Mouse (Mus musculus): ENCODE data around the gene Cavin3.

Cavin3 gene

GRCm38 (mm10) chr7:105481505-105482411 is at the start of gene Cavin3:
Cavin3 (minus strand) TSS chr7:105482300.
- peak; percentile 77 to 87 for DNase-seq (ENCODE audit: low spot score in 2 of 2)

GRCm38 (mm10) chr7:105528094-105528493 is 46.0 kb upstream of the Cavin3 start:
- DNase-seq (ENCODE audit: low spot score in 2 of 2), result no peak

GRCm38 (mm10) chr7:105527306-105527937 is 45.3 kb upstream of the Cavin3 start:
- peak in 1 of 2 experiments; percentile 20 for DNase-seq (ENCODE audit: low spot score in 2 of 2)

- DNase-seq (ENCODE audit: low spot score in 2 of 2), result no peak
Observed at GRCm38 (mm10) chr7:105524222-105524621, 42.1 kb upstream of the Cavin3 start.

- no peak for DNase-seq (ENCODE audit: low spot score in 2 of 2)
Observed at GRCm38 (mm10) chr7:105520201-105520600, 38.1 kb upstream of the Cavin3 start.

- no peak for DNase-seq (ENCODE audit: low spot score in 2 of 2)
Observed at GRCm38 (mm10) chr7:105519771-105520170, 37.7 kb upstream of the Cavin3 start.

- DNase-seq (ENCODE audit: low spot score in 2 of 2), result no peak
Observed at GRCm38 (mm10) chr7:105519336-105519735, 37.2 kb upstream of the Cavin3 start.

GRCm38 (mm10) chr7:105516669-105517360 is 34.7 kb upstream of the Cavin3 start:
- no peak for DNase-seq (ENCODE audit: low spot score in 2 of 2)

GRCm38 (mm10) chr7:105515178-105515577 is 33.1 kb upstream of the Cavin3 start:
- peak; percentile 47 to 49 for DNase-seq (ENCODE audit: low spot score in 2 of 2)

- no peak for DNase-seq (ENCODE audit: low spot score in 2 of 2)
Observed at GRCm38 (mm10) chr7:105514561-105514960, 32.5 kb upstream of the Cavin3 start.

GRCm38 (mm10) chr7:105513845-105514291 is 31.8 kb upstream of the Cavin3 start:
- DNase-seq (ENCODE audit: low spot score in 2 of 2), result no peak

- DNase-seq (ENCODE audit: low spot score in 2 of 2), result no peak
Observed at GRCm38 (mm10) chr7:105510143-105510542, 28.0 kb upstream of the Cavin3 start.

- no peak for DNase-seq (ENCODE audit: low spot score in 2 of 2)
Observed at GRCm38 (mm10) chr7:105507257-105507656, 25.2 kb upstream of the Cavin3 start.

GRCm38 (mm10) chr7:105501984-105502383 is 19.9 kb upstream of the Cavin3 start:
- DNase-seq (ENCODE audit: low spot score in 2 of 2), result no peak

- no peak for DNase-seq (ENCODE audit: low spot score in 2 of 2)
Observed at GRCm38 (mm10) chr7:105499676-105500075, 17.6 kb upstream of the Cavin3 start.

- no peak for DNase-seq (ENCODE audit: low spot score in 2 of 2)
Observed at GRCm38 (mm10) chr7:105498854-105499492, 16.9 kb upstream of the Cavin3 start.

- no peak for DNase-seq (ENCODE audit: low spot score in 2 of 2)
Observed at GRCm38 (mm10) chr7:105497881-105498280, 15.8 kb upstream of the Cavin3 start.

- no peak for DNase-seq (ENCODE audit: low spot score in 2 of 2)
Observed at GRCm38 (mm10) chr7:105487104-105487876, 5.2 kb upstream of the Cavin3 start.

- no peak for DNase-seq (ENCODE audit: low spot score in 2 of 2)
Observed at GRCm38 (mm10) chr7:105485029-105485428, 2.9 kb upstream of the Cavin3 start.

- peak; percentile 53 to 67 for DNase-seq (ENCODE audit: low spot score in 2 of 2)
Observed at GRCm38 (mm10) chr7:105482426-105482825, 326 bp upstream of the Cavin3 start.

Data from urinary bladder, postnatal 36 days (tissue).